Mouse (Mus musculus) megakaryocyte-erythroid progenitor cell, adult 5-6 weeks (primary cell): Measurements from ENCODE around the gene Scgb1b30. TPM values are rescaled to one million over a fixed set of nuclear protein-coding genes. Genes with fewer than 3 reads are reported as not detected.

Experiments used
- total RNA-seq, 2 experiments: library from RNA; stranded (forward) in 1 of 2; stranded (reverse) in 1 of 2; fragments of 200-1000, 215-1000 nt in 1 of 2; fragments of >200 nt in 1 of 2; fragmentation: Nextera tagmentation in 1 of 2; gene quantifications; 2 replicates each; pipeline ENCODE4 v1.2.3; 2014 to 2017

Scgb1b30 gene
- total RNA-seq, 2 experiments from 2014 or later: not detected

Other genes starting within 250 kb of the Scgb1b30 start
- gene Scgb2b26, start 150.4 kb upstream of the Scgb1b30 start, total RNA-seq (2014; fragmentation: Nextera tagmentation): not detected in 2 replicates
- gene Scgb2b26, start 150.4 kb upstream of the Scgb1b30 start, total RNA-seq (2017): not detected in 2 replicates
- gene Scgb2b27, start 81.5 kb upstream of the Scgb1b30 start, total RNA-seq (2014; fragmentation: Nextera tagmentation): not detected in 2 replicates
- not detected in 2 replicates for gene Scgb2b27, start 81.5 kb upstream of the Scgb1b30 start, total RNA-seq (2017)
- not detected in 2 replicates for gene Scgb1b27, start 73.9 kb upstream of the Scgb1b30 start, total RNA-seq (2014; fragmentation: Nextera tagmentation)
- not detected in 2 replicates for gene Scgb1b27, start 73.9 kb upstream of the Scgb1b30 start, total RNA-seq (2017)
- gene Wtip, start 37.8 kb downstream of the Scgb1b30 start, total RNA-seq (2014; fragmentation: Nextera tagmentation): not detected in 2 replicates
- not detected in 2 replicates for gene Wtip, start 37.8 kb downstream of the Scgb1b30 start, total RNA-seq (2017)
- 180 and 188 TPM in 2 replicates for gene Uba2, start 74.2 kb downstream of the Scgb1b30 start, total RNA-seq (2014; fragmentation: Nextera tagmentation)
- 234 and 250 TPM in 2 replicates for gene Uba2, start 74.2 kb downstream of the Scgb1b30 start, total RNA-seq (2017)
- gene Pdcd2l, start 101.2 kb downstream of the Scgb1b30 start, total RNA-seq (2014; fragmentation: Nextera tagmentation): 15.2 and 18.2 TPM in 2 replicates
- 27.4 and 39.7 TPM in 2 replicates for gene Pdcd2l, start 101.2 kb downstream of the Scgb1b30 start, total RNA-seq (2017)
- gene Gpi1, start 134.9 kb downstream of the Scgb1b30 start, total RNA-seq (2014; fragmentation: Nextera tagmentation): 178 and 238 TPM in 2 replicates
- 139 and 227 TPM in 2 replicates for gene Gpi1, start 134.9 kb downstream of the Scgb1b30 start, total RNA-seq (2017)
- not detected in 2 replicates for gene Gm6096, start 155.6 kb downstream of the Scgb1b30 start, total RNA-seq (2014; fragmentation: Nextera tagmentation)
- gene Gm6096, start 155.6 kb downstream of the Scgb1b30 start, total RNA-seq (2017): not detected in 2 replicates
- gene 4931406P16Rik, start 218.1 kb downstream of the Scgb1b30 start, total RNA-seq (2014; fragmentation: Nextera tagmentation): 18.1 and 31.2 TPM in 2 replicates
- 16.2 and 20.3 TPM in 2 replicates for gene 4931406P16Rik, start 218.1 kb downstream of the Scgb1b30 start, total RNA-seq (2017)